Mouse (Mus musculus): ENCODE data around the gene Tnpo2. TPM values are rescaled to one million over a fixed set of nuclear protein-coding genes. Genes with fewer than 3 reads are reported as not detected.
A peak's percentile ranks its signal among the peaks of the same experiment; 100 is the strongest.
"Not testable (repeated sequence)": the region's sequence is repeated elsewhere in the genome, so short reads cannot be mapped to it uniquely, and the experiment has no call there.

Tnpo2 gene
- polyA plus RNA-seq, 1 experiment from 2014 or later, result 31.4 TPM

GRCm38 (mm10) chr8:85074167-85074566, 37.5 kb downstream of the Tnpo2 start:
- Histone ChIP-seq H3K9me3 (replicated peaks) (no peaks in the 10 kb centered on the region), H3K4me1 (peaks cover 10% of the 10 kb centered on the region; the same call in 1 of the 2 replicates), H3K36me3 (peaks cover 43% of the 10 kb centered on the region), H3K4me3 (replicated peaks) (no peak overlapping the region), H3K4me2 (replicated peaks) (no peak overlapping the region), H3K27ac (replicated peaks) (no peak overlapping the region), H3K27me3 (no peaks in the 10 kb centered on the region), H3K9ac (no peak overlapping the region)
- WGBS, result 75% methylated on average over 10 of the region's 10 CpGs
- ATAC-seq (ENCODE audit: insufficient number of reproducible peaks, low FRiP score, low TSS enrichment, low read depth), result no peak

- Histone ChIP-seq H3K27ac (replicated peaks) (no peak overlapping the region), H3K36me3 (peaks cover 43% of the 10 kb centered on the region), H3K4me3 (replicated peaks) (no peak overlapping the region), H3K4me1 (peaks cover 13% of the 10 kb centered on the region), H3K4me2 (replicated peaks) (no peak overlapping the region), H3K9ac (no peak overlapping the region), H3K27me3 (no peaks in the 10 kb centered on the region), H3K9me3 (replicated peaks) (no peaks in the 10 kb centered on the region)
- ATAC-seq (ENCODE audit: insufficient number of reproducible peaks, low FRiP score, low TSS enrichment, low read depth), result no peak
- WGBS, result 89% methylated on average over 10 of the region's 10 CpGs
Observed at GRCm38 (mm10) chr8:85074617-85075016, 37.9 kb downstream of the Tnpo2 start.

GRCm38 (mm10) chr8:85076001-85076400, 39.3 kb downstream of the Tnpo2 start:
- H3K36me3 ChIP-seq, result peaks cover 43% of the 10 kb centered on the region

GRCm38 (mm10) chr8:85076993-85077392, 40.3 kb downstream of the Tnpo2 start:
- H3K36me3 ChIP-seq, result peaks cover 43% of the 10 kb centered on the region
- H3K4me3 ChIP-seq (replicated peaks), result no peak overlapping the region
- H3K27me3 ChIP-seq, result no peaks in the 10 kb centered on the region
- no peak overlapping the region for H3K4me2 ChIP-seq (replicated peaks)
- peaks cover 26% of the 10 kb centered on the region for H3K4me1 ChIP-seq
- WGBS, result 2% methylated on average over 2 of the region's 2 CpGs
- no peak overlapping the region for H3K9ac ChIP-seq
- no peaks in the 10 kb centered on the region for H3K9me3 ChIP-seq (replicated peaks)
- no peak for ATAC-seq (ENCODE audit: insufficient number of reproducible peaks, low FRiP score, low TSS enrichment, low read depth)
- no peak overlapping the region for H3K27ac ChIP-seq (replicated peaks)

More at GRCm38 (mm10) chr8:85076001-85076400, 39.3 kb downstream of the Tnpo2 start:
- no peak for ATAC-seq (ENCODE audit: insufficient number of reproducible peaks, low FRiP score, low TSS enrichment, low read depth)
- Histone ChIP-seq H3K27me3 (no peaks in the 10 kb centered on the region), H3K4me1 (peaks cover 18% of the 10 kb centered on the region), H3K27ac (replicated peaks) (no peak overlapping the region), H3K9ac (no peak overlapping the region), H3K4me3 (replicated peaks) (no peak overlapping the region), H3K4me2 (replicated peaks) (no peak overlapping the region), H3K9me3 (replicated peaks) (no peaks in the 10 kb centered on the region)
- WGBS, result 85% methylated on average over 9 of the region's 9 CpGs

GRCm38 (mm10) chr8:85080214-85080531, 43.5 kb downstream of the Tnpo2 start:
- H3K27ac ChIP-seq (replicated peaks), result peak overlapping the region; percentile 87
- under 1% methylated on average over 25 of the region's 25 CpGs for WGBS
- no peak for ATAC-seq (ENCODE audit: insufficient number of reproducible peaks, low FRiP score, low TSS enrichment, low read depth)

GRCm38 (mm10) chr8:85080532-85081215, 44.0 kb downstream of the Tnpo2 start, which contains the start of gene Wdr83os:
Wdr83os (plus strand) TSS chr8:85080740.
- H3K36me3 ChIP-seq, result peaks cover 28% of the 10 kb centered on the region
- peaks cover 32% of the 10 kb centered on the region for H3K4me1 ChIP-seq
- peak within 1 kb of the TSS; percentile 87 for H3K27ac ChIP-seq (replicated peaks)
- H3K9ac ChIP-seq, result peak within 1 kb of the TSS; percentile 93
- no peaks in the 10 kb centered on the region for H3K9me3 ChIP-seq (replicated peaks)
- 0% methylated on average over 30 of the region's 30 CpGs for WGBS
- H3K27me3 ChIP-seq, result no peaks in the 10 kb centered on the region
- H3K4me2 ChIP-seq (replicated peaks), result peak within 1 kb of the TSS; percentile 93
- H3K4me3 ChIP-seq (replicated peaks), result peak within 1 kb of the TSS; percentile 83
- ATAC-seq (ENCODE audit: insufficient number of reproducible peaks, low FRiP score, low TSS enrichment, low read depth), result no peak

More at GRCm38 (mm10) chr8:85080214-85080531, 43.5 kb downstream of the Tnpo2 start:
- H3K9ac ChIP-seq, result peak overlapping the region; percentile 93
- H3K36me3 ChIP-seq, result peaks cover 28% of the 10 kb centered on the region
- peak overlapping the region; percentile 93 for H3K4me2 ChIP-seq (replicated peaks)
- peaks cover 32% of the 10 kb centered on the region for H3K4me1 ChIP-seq
- H3K4me3 ChIP-seq (replicated peaks), result peak overlapping the region; percentile 83
- H3K9me3 ChIP-seq (replicated peaks), result no peaks in the 10 kb centered on the region
- no peaks in the 10 kb centered on the region for H3K27me3 ChIP-seq

GRCm38 (mm10) chr8:85081216-85081555, 44.5 kb downstream of the Tnpo2 start, which contains the start of gene Wdr83:
Wdr83 (minus strand) TSS chr8:85081306.
- Histone ChIP-seq H3K4me1 (peaks cover 32% of the 10 kb centered on the region), H3K4me3 (replicated peaks) (peak within 1 kb of the TSS; percentile 83), H3K27ac (replicated peaks) (peak within 1 kb of the TSS; percentile 87), H3K9ac (peak within 1 kb of the TSS; percentile 93), H3K9me3 (replicated peaks) (no peaks in the 10 kb centered on the region), H3K27me3 (no peaks in the 10 kb centered on the region), H3K4me2 (replicated peaks) (peak within 1 kb of the TSS; percentile 93), H3K36me3 (peaks cover 24% of the 10 kb centered on the region)
- WGBS, result 0% methylated on average over 9 of the region's 9 CpGs
- peak; percentile 44; the same call in 1 of the 2 replicates for ATAC-seq (ENCODE audit: insufficient number of reproducible peaks, low FRiP score, low TSS enrichment, low read depth)

GRCm38 (mm10) chr8:85082169-85082568, 45.5 kb downstream of the Tnpo2 start:
- ATAC-seq (ENCODE audit: insufficient number of reproducible peaks, low FRiP score, low TSS enrichment, low read depth); H3K9ac ChIP-seq; H3K9me3 ChIP-seq (replicated peaks); H3K4me2 ChIP-seq (replicated peaks); H3K27me3 ChIP-seq; H3K4me3 ChIP-seq (replicated peaks): not testable (repeated sequence)
- Histone ChIP-seq H3K4me1 (peaks cover 32% of the 10 kb centered on the region), H3K27ac (replicated peaks) (0 out of 2 replicates have a peak overlapping the region, but pooled peaks have one; percentile 65), H3K36me3 (peaks cover 22% of the 10 kb centered on the region)
- WGBS, result 91% methylated on average over 4 of the region's 4 CpGs

- Histone ChIP-seq H3K4me2 (replicated peaks) (peak within 1 kb of the TSS; percentile 88), H3K27ac (replicated peaks) (peak within 1 kb of the TSS; percentile 65), H3K4me3 (replicated peaks) (peak within 1 kb of the TSS; percentile 71), H3K27me3 (no peaks in the 10 kb centered on the region), H3K36me3 (peaks cover 25% of the 10 kb centered on the region), H3K9ac (peak within 1 kb of the TSS; percentile 62), H3K4me1 (peaks cover 32% of the 10 kb centered on the region), H3K9me3 (replicated peaks) (no peaks in the 10 kb centered on the region)
- WGBS, result under 1% methylated on average over 30 of the region's 30 CpGs
- ATAC-seq (ENCODE audit: insufficient number of reproducible peaks, low FRiP score, low TSS enrichment, low read depth), result peak; percentile 88
Observed at GRCm38 (mm10) chr8:85083108-85083813, 46.5 kb downstream of the Tnpo2 start, which contains the start of gene Man2b1. Man2b1 (plus strand) TSS chr8:85083270.

- Histone ChIP-seq H3K4me2 (replicated peaks) (no peak overlapping the region), H3K9ac (no peak overlapping the region), H3K9me3 (replicated peaks) (no peaks in the 10 kb centered on the region), H3K36me3 (peaks cover 28% of the 10 kb centered on the region), H3K4me1 (peaks cover 29% of the 10 kb centered on the region), H3K4me3 (replicated peaks) (no peak overlapping the region), H3K27me3 (no peaks in the 10 kb centered on the region), H3K27ac (replicated peaks) (no peak overlapping the region)
- ATAC-seq (ENCODE audit: insufficient number of reproducible peaks, low FRiP score, low TSS enrichment, low read depth), result no peak
- 86% methylated on average over 8 of the region's 8 CpGs for WGBS
Observed at GRCm38 (mm10) chr8:85084633-85085032, 47.9 kb downstream of the Tnpo2 start.

GRCm38 (mm10) chr8:85086238-85086637, 49.5 kb downstream of the Tnpo2 start:
- Histone ChIP-seq H3K4me3 (replicated peaks) (no peak overlapping the region), H3K9ac (no peak overlapping the region), H3K9me3 (replicated peaks) (no peaks in the 10 kb centered on the region), H3K4me2 (replicated peaks) (no peak overlapping the region), H3K27ac (replicated peaks) (no peak overlapping the region), H3K27me3 (no peaks in the 10 kb centered on the region), H3K4me1 (peaks cover 23% of the 10 kb centered on the region), H3K36me3 (peaks cover 33% of the 10 kb centered on the region)
- WGBS, result 78% methylated on average over 3 of the region's 3 CpGs
- no peak for ATAC-seq (ENCODE audit: insufficient number of reproducible peaks, low FRiP score, low TSS enrichment, low read depth)
